Mouse (Mus musculus) hindbrain, embryonic 11.5 days (tissue): ENCODE measurements around the gene Adh6a. TPM values are rescaled to one million over a fixed set of nuclear protein-coding genes. Genes with fewer than 3 reads are reported as not detected.

Experiments used
- ATAC-seq: fragments of 200-750 bp; cut with Nextera tagmentation; 2 replicates; pipeline ENCODE4 v1.8.0; 2017; ENCODE audit warnings: mild to moderate bottlenecking, moderate TSS enrichment, moderate library complexity; ENCODE audit not compliant: low FRiP score
- DNase-seq: peaks from one replicate; pipeline ENCODE4 v3.0.0-alpha.2; 2015; ENCODE audit warnings: low spot score
- H3K27ac ChIP-seq: fragments of 300-500 bp; sonication (generic); 2 replicates; pipeline ENCODE4 v1.5.1; 2014; ENCODE audit warnings: mild to moderate bottlenecking, low read depth, low read length
- H3K27me3 ChIP-seq: fragments of 300-500 bp; sonication (generic); 2 replicates; pipeline ENCODE4 v1.6.1; 2014; ENCODE audit warnings: mild to moderate bottlenecking, low read length, moderate library complexity, mixed read lengths; ENCODE audit not compliant: control insufficient read depth, insufficient read depth
- H3K36me3 ChIP-seq: fragments of 300-500 bp; sonication (generic); 2 replicates; pipeline ENCODE4 v1.6.1; 2014; ENCODE audit warnings: mild to moderate bottlenecking, low read length, moderate library complexity, mixed read lengths; ENCODE audit not compliant: control insufficient read depth, insufficient read depth
- H3K4me1 ChIP-seq: fragments of 300-500 bp; sonication (generic); replicated peaks from 2 replicates; pipeline ENCODE4 v1.6.1; 2014; ENCODE audit warnings: low read length, mixed read lengths; ENCODE audit not compliant: control insufficient read depth, insufficient read depth
- H3K4me2 ChIP-seq: fragments of 300-500 bp; sonication (generic); replicated peaks from 2 replicates; pipeline ENCODE4 v1.6.1; 2014; ENCODE audit warnings: mild to moderate bottlenecking, low read depth, low read length
- H3K4me3 ChIP-seq: fragments of 300-500 bp; sonication (generic); 2 replicates; pipeline ENCODE4 v1.5.1; 2014; ENCODE audit warnings: low read depth, low read length
- H3K9ac ChIP-seq: fragments of 300-500 bp; sonication (generic); 2 replicates; pipeline ENCODE4 v1.6.1; 2014; ENCODE audit warnings: low read depth, low read length
- H3K9me3 ChIP-seq: fragments of 300-500 bp; sonication (generic); 2 replicates; pipeline ENCODE4 v1.6.1; 2016; ENCODE audit warnings: low read length; ENCODE audit not compliant: control insufficient read depth
- WGBS: fragments of 180-500 bp; shearing (Covaris S2); extraction: QIAGEN DNeasy Blood & Tissue Kit; methylation state at CpG from one replicate; pipeline ENCODE4 v1.1.7; 2014; 5-methylcytosine and 5-hydroxymethylcytosine counted together
- polyA plus RNA-seq: library from polyadenylated mRNA; unstranded; fragments of >200 nt; fragmentation: Nextera tagmentation; extraction: Ambion mirVana; gene quantifications from 2 replicates; pipeline ENCODE4 v1.2.1, GENCODE M21; 2014

The Adh6a gene
- not detected in 2 replicates for polyA plus RNA-seq

- 75% methylated on average over 5 of the region's 5 CpGs for WGBS
- no peaks in the 10 kb centered on the region for H3K27me3 ChIP-seq
These were observed at the start of gene Adh6a for GRCm38 (mm10) chr3:138312965-138313364. TSS of gene Adh6a (plus strand) at chr3:138313286.

GRCm38 (mm10) chr3:138264648-138265047 is 48.4 kb upstream of the Adh6a start:
- no peak overlapping the region for H3K27ac ChIP-seq
- no peak overlapping the region for H3K4me3 ChIP-seq
- WGBS: 90% methylated on average over 3 of the region's 3 CpGs
- no peaks in the 10 kb centered on the region for H3K4me1 ChIP-seq
- H3K9ac ChIP-seq: no peak overlapping the region
- DNase-seq (no peak), ATAC-seq (no peak)
- no peaks in the 10 kb centered on the region for H3K36me3 ChIP-seq
- no peaks in the 10 kb centered on the region for H3K27me3 ChIP-seq
- no peak overlapping the region for H3K4me2 ChIP-seq
- no peaks in the 10 kb centered on the region for H3K9me3 ChIP-seq

More at GRCm38 (mm10) chr3:138312965-138313364, at the start of gene Adh6a:
- Histone ChIP-seq H3K36me3 (no peaks in the 10 kb centered on the region), H3K4me1 (no peaks in the 10 kb centered on the region), H3K4me3 (no peak within 1 kb of the TSS), H3K9me3 (no peaks in the 10 kb centered on the region), H3K9ac (no peak within 1 kb of the TSS), H3K27ac (no peak within 1 kb of the TSS), H3K4me2 (no peak within 1 kb of the TSS)
- DNase-seq: no peak
- no peak for ATAC-seq

DNA sequence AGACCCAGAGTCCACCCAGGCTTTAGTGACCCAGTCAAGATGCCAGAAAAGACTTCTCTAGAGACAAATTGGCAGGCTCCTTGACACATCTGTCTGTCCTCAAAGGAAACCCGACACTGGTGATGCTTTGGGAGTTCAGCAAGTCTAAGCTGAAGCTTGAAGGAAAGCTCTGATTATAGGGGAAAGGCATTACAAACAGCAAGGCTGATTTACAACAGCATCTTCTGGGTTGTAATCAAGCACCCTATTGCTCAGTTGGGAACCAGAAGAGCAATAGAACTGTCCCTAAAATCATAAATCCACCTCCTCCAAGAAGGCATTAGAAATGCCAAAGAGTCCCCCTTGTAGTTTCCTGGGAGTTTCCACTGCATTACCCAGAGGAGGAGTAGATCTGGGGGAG is 42.6 kb upstream of the Adh6a start:
- H3K4me3 ChIP-seq: no peak overlapping the region
- no peaks in the 10 kb centered on the region for H3K9me3 ChIP-seq
- H3K9ac ChIP-seq: no peak overlapping the region
- no peak for DNase-seq
- H3K27ac ChIP-seq: no peak overlapping the region
- H3K36me3 ChIP-seq: no peaks in the 10 kb centered on the region
- WGBS: 50% methylated on average over 1 of the region's 1 CpGs
- H3K27me3 ChIP-seq: no peaks in the 10 kb centered on the region
- H3K4me2 ChIP-seq: no peak overlapping the region
- H3K4me1 ChIP-seq: no peaks in the 10 kb centered on the region
- no peak for ATAC-seq

DNA sequence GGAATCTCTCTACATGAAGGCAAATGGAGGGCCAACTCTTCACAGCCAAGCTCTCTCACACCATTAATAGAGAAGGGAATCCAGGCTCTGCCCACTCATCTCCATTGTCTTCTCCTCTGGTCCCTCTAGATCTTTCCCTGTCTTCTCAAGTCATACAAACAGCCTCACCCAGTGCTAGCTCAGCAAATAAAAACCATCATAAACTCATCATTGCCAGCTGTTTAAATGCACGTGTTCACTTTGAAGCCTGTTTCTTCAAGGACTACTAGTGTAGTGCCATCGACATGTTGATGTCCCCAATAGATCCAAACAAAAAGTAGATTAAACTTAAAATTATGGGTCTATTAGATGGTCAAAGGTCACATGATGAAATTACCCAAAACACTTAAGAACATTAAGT is 41.8 kb upstream of the Adh6a start:
- Histone ChIP-seq H3K4me1 (no peaks in the 10 kb centered on the region), H3K36me3 (no peaks in the 10 kb centered on the region), H3K4me3 (no peak overlapping the region), H3K9me3 (no peaks in the 10 kb centered on the region), H3K4me2 (no peak overlapping the region), H3K27me3 (no peaks in the 10 kb centered on the region), H3K9ac (no peak overlapping the region), H3K27ac (no peak overlapping the region)
- ATAC-seq: no peak
- WGBS: 97% methylated on average over 2 of the region's 2 CpGs
- DNase-seq: no peak

- H3K4me2 ChIP-seq: no peak overlapping the region
- no peak overlapping the region for H3K27ac ChIP-seq
- ATAC-seq: no peak
- DNase-seq: no peak
- H3K36me3 ChIP-seq: no peaks in the 10 kb centered on the region
- no peaks in the 10 kb centered on the region for H3K27me3 ChIP-seq
- H3K4me3 ChIP-seq: no peak overlapping the region
- no peak overlapping the region for H3K9ac ChIP-seq
- WGBS: 93% methylated on average over 7 of the region's 7 CpGs
- H3K9me3 ChIP-seq: no peaks in the 10 kb centered on the region
- H3K4me1 ChIP-seq: no peaks in the 10 kb centered on the region
These were observed 40.0 kb upstream of the Adh6a start for GRCm38 (mm10) chr3:138273080-138273479.

GRCm38 (mm10) chr3:138275100-138275499 is 38.0 kb upstream of the Adh6a start:
- ATAC-seq (no peak), DNase-seq (no peak)
- Histone ChIP-seq H3K27me3 (no peaks in the 10 kb centered on the region), H3K9me3 (no peaks in the 10 kb centered on the region), H3K36me3 (no peaks in the 10 kb centered on the region), H3K9ac (no peak overlapping the region), H3K4me1 (no peaks in the 10 kb centered on the region), H3K27ac (no peak overlapping the region), H3K4me2 (no peak overlapping the region), H3K4me3 (no peak overlapping the region)
- 91% methylated on average over 3 of the region's 3 CpGs for WGBS

DNA sequence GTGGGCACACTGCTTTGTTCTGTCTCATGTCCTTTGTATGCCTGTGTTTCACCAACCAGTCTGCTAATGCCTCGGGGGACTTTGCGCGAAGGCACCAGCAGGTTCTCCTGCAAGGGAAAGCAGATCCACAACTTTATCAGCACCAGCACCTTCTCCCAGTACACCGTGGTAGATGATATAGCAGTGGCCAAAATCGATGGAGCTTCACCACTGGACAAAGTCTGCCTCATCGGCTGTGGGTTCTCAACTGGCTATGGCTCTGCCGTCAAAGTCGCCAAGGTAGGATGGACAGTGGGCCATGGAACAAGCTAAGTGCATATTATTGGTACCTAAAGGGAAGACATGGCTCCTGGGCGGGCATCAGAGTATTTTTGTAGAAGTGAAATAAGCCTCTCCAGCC is 30.5 kb upstream of the Adh6a start:
- no peak for ATAC-seq
- no peak for DNase-seq
- H3K4me1 ChIP-seq: no peaks in the 10 kb centered on the region
- no peak overlapping the region for H3K9ac ChIP-seq
- 66% methylated on average over 9 of the region's 9 CpGs for WGBS
- H3K27ac ChIP-seq: no peak overlapping the region
- no peak overlapping the region for H3K4me2 ChIP-seq
- H3K36me3 ChIP-seq: no peaks in the 10 kb centered on the region
- no peaks in the 10 kb centered on the region for H3K27me3 ChIP-seq
- H3K4me3 ChIP-seq: no peak overlapping the region
- no peaks in the 10 kb centered on the region for H3K9me3 ChIP-seq

GRCm38 (mm10) chr3:138283831-138284230 is 29.3 kb upstream of the Adh6a start:
- WGBS: 85% methylated on average over 1 of the region's 1 CpGs
- H3K27me3 ChIP-seq: no peaks in the 10 kb centered on the region
- no peak overlapping the region for H3K4me2 ChIP-seq
- no peak overlapping the region for H3K4me3 ChIP-seq
- DNase-seq: no peak
- H3K36me3 ChIP-seq: no peaks in the 10 kb centered on the region
- no peaks in the 10 kb centered on the region for H3K4me1 ChIP-seq
- ATAC-seq: no peak
- H3K9me3 ChIP-seq: no peaks in the 10 kb centered on the region
- H3K27ac ChIP-seq: no peak overlapping the region
- H3K9ac ChIP-seq: no peak overlapping the region

DNA sequence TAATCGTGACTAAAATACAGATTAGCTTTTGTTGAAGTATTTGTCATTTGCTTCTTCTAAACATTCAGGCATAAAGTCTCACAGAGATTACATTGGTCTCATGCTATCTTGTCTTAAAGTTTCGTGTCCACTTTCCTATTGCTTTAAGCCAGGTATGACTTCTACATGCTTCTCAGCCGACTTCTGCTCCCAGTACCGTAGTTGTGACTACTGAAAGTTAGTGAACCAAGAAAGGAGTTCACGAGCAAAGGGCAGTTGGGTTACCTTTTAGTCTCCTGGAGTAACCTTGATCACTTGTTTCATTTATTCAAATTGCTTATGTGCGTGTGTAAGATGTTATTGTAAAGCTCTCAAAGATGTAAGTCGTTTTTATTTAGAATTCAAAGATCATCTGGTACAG is 27.1 kb upstream of the Adh6a start:
- DNase-seq (no peak), ATAC-seq (no peak)
- no peak overlapping the region for H3K9ac ChIP-seq
- no peaks in the 10 kb centered on the region for H3K27me3 ChIP-seq
- WGBS: 92% methylated on average over 7 of the region's 7 CpGs
- H3K4me1 ChIP-seq: no peaks in the 10 kb centered on the region
- no peaks in the 10 kb centered on the region for H3K9me3 ChIP-seq
- H3K4me2 ChIP-seq: no peak overlapping the region
- H3K36me3 ChIP-seq: no peaks in the 10 kb centered on the region
- no peak overlapping the region for H3K4me3 ChIP-seq
- H3K27ac ChIP-seq: no peak overlapping the region
